Mouse (Mus musculus) hindbrain, embryonic 12.5 days (tissue): Measurements from ENCODE around the gene Ran. TPM values are rescaled to one million over a fixed set of nuclear protein-coding genes. Genes with fewer than 3 reads are reported as not detected.

Experiments used
- ATAC-seq: fragments of 200-750 bp; cut with Nextera tagmentation; 2 replicates; pipeline ENCODE4 v1.8.0; 2017; ENCODE audit warnings: moderate TSS enrichment; ENCODE audit not compliant: low FRiP score
- H3K27ac ChIP-seq: fragments of 300-500 bp; sonication (generic); 2 replicates; pipeline ENCODE4 v1.5.1; 2016; ENCODE audit warnings: mild to moderate bottlenecking
- H3K27me3 ChIP-seq: fragments of 300-500 bp; sonication (generic); 2 replicates; pipeline ENCODE4 v1.6.1; 2016; ENCODE audit warnings: mild to moderate bottlenecking
- H3K36me3 ChIP-seq: fragments of 300-500 bp; sonication (generic); 2 replicates; pipeline ENCODE4 v1.6.1; 2016; ENCODE audit warnings: mild to moderate bottlenecking
- H3K4me1 ChIP-seq: fragments of 300-500 bp; sonication (generic); 2 replicates; pipeline ENCODE4 v1.6.1; 2016
- H3K4me2 ChIP-seq: fragments of 300-500 bp; sonication (generic); replicated peaks from 2 replicates; pipeline ENCODE4 v1.6.1; 2016; ENCODE audit warnings: mild to moderate bottlenecking
- H3K4me3 ChIP-seq: fragments of 300-500 bp; sonication (generic); 2 replicates; pipeline ENCODE4 v1.5.1; 2016; ENCODE audit warnings: mild to moderate bottlenecking
- H3K9ac ChIP-seq: fragments of 300-500 bp; sonication (generic); 2 replicates; pipeline ENCODE4 v1.6.1; 2016; ENCODE audit warnings: mild to moderate bottlenecking, moderate library complexity
- H3K9me3 ChIP-seq: fragments of 300-500 bp; sonication (generic); replicated peaks from 2 replicates; pipeline ENCODE4 v1.6.1; 2016; ENCODE audit warnings: mild to moderate bottlenecking
- WGBS: fragments of 180-500 bp; shearing (Covaris S2); methylation state at CpG from one replicate; pipeline ENCODE4 v1.1.7; 2016; 5-methylcytosine and 5-hydroxymethylcytosine counted together
- polyA plus RNA-seq: library from polyadenylated mRNA; unstranded; fragments of >200 nt; fragmentation: Nextera tagmentation; extraction: Ambion mirVana; gene quantifications from 2 replicates; pipeline ENCODE4 v1.2.1, GENCODE M21; 2016

The Ran gene
- polyA plus RNA-seq, 1 experiment from 2014 or later, result 547 TPM

DNA sequence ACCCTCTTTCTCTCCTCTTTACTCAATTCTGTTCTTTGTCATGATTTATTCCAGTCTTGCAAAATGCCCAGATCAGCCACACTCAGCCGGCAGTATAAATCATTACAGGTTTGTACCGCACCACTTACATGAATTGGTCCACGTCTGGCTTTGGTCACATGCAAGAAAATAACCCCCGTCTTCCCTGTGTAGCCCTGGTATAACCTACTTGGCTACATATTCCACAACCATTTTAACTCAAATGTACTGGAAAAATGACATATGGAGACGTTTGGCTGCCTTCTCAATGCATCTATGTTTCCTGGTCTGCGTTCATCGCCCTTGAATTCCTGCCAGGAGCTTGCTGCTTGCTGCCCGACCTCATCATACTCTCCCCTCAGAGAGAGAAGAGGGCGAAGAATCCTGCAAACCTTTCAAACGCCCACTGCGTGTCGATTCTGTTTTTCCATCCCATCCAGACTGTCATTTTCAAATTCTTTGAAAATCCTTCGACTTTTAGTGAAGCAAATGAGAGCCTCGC is 52.0 kb downstream of the Ran start:
- no peak overlapping the region for H3K27ac ChIP-seq
- H3K27me3 ChIP-seq, result no peaks in the 10 kb centered on the region
- no peak overlapping the region for H3K4me2 ChIP-seq
- no peaks in the 10 kb centered on the region for H3K9me3 ChIP-seq
- H3K36me3 ChIP-seq, result no peaks in the 10 kb centered on the region
- no peak for ATAC-seq
- no peak overlapping the region for H3K9ac ChIP-seq
- no peak overlapping the region for H3K4me3 ChIP-seq
- H3K4me1 ChIP-seq, result peaks cover 8% of the 10 kb centered on the region; the same call in 1 of the 2 replicates
- 73% methylated on average over 14 of the region's 14 CpGs for WGBS

DNA sequence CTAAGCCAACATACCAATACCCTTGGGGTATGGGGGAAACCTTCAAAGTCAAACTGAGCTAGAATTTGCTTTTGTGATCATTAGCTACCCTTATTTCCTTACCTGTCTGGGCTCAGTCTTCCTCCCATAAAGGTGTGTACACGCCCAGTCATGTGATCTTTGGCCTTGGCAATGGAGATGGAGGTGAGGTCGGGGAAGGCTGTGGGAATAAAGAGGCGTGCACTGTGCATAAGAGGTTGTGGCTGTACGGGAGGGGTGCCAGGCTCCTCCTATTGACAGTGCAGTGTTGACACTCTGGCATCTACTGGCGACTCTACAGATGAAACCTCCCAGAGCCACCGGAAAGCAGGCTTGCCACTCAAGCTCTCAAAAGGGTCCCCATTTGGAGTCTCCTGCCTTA is 53.5 kb downstream of the Ran start:
- 80% methylated on average over 6 of the region's 6 CpGs for WGBS
- H3K4me3 ChIP-seq, result no peak overlapping the region
- no peak overlapping the region for H3K27ac ChIP-seq
- ATAC-seq, result no peak
- no peak overlapping the region for H3K9ac ChIP-seq
- peaks cover 8% of the 10 kb centered on the region; the same call in 1 of the 2 replicates for H3K4me1 ChIP-seq
- H3K36me3 ChIP-seq, result no peaks in the 10 kb centered on the region
- no peaks in the 10 kb centered on the region for H3K27me3 ChIP-seq
- H3K4me2 ChIP-seq, result no peak overlapping the region
- H3K9me3 ChIP-seq, result no peaks in the 10 kb centered on the region

Other genes with a start within 250 kb of the Ran start
- gene Rimbp2, start 66.6 kb upstream of the Ran start, polyA plus RNA-seq, result 1.9 and 2.2 TPM in 2 replicates
- gene Stx2, start 11.5 kb upstream of the Ran start, polyA plus RNA-seq, result 30.8 and 32.7 TPM in 2 replicates
- gene Adgrd1, start 76.7 kb downstream of the Ran start, polyA plus RNA-seq, result 0.09 TPM in 2 replicates